Mouse (Mus musculus): ENCODE results near the gene Adarb2.

DNA sequence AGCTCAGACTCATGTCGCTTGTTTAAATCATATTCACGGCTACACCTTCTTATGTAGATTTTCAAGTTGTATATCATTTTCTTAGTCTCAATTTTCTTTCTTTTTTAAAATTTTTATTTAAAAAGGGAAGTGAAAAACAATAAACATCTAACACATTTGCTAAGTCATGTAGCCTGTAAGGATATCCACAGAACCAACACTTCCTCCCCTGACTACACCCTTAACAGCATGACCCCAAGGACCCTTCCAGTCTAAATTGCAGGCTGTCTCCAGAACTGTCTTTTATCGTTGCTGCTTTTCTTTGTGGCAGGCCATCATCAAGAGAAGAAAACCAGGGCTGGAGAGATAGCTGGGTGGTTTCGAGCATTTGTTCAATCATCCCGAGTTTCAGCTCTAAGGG lies 474.5 kb downstream of the Adarb2 start:
- no peak for TF ChIP-seq CTCF (IDR thresholded peaks at IDR 0.05; ENCODE audit: borderline replicate concordance, insufficient read depth, low read length)
- no peak for TF ChIP-seq POLR2A (IDR thresholded peaks at IDR 0.05; ENCODE audit: low read depth, low read length)

Data from embryonic fibroblast, embryonic 13.5 days (primary cell).